Mouse (Mus musculus) C2C12 (cell line): ENCODE results near the gene Dbndd2. TPM values are rescaled to one million over a fixed set of nuclear protein-coding genes. Genes with fewer than 3 reads are reported as not detected.
A peak's percentile ranks its signal among the peaks of the same experiment; 100 is the strongest.

Experiments used
- H3K27me3 ChIP-seq: one replicate; pipeline ENCODE4 v1.6.1; 2011; ENCODE audit not compliant: control insufficient read depth, insufficient read depth, insufficient read length
- H3K36me3 ChIP-seq: one replicate; pipeline ENCODE4 v1.6.1; 2011; ENCODE audit not compliant: control insufficient read depth, insufficient read depth
- H3K4me3 ChIP-seq: one replicate; pipeline ENCODE4 v1.5.1; 2011; ENCODE audit warnings: mild to moderate bottlenecking, control low read depth; ENCODE audit not compliant: poor library complexity, insufficient read depth, severe bottlenecking
- H3K79me2 ChIP-seq: one replicate; pipeline ENCODE4 v1.6.1; 2011; ENCODE audit not compliant: control insufficient read depth, insufficient read depth
- H3K79me3 ChIP-seq: one replicate; pipeline ENCODE4 v1.6.1; 2011; ENCODE audit warnings: low read depth, control low read depth
- H3ac ChIP-seq: one replicate; pipeline ENCODE3; 2011; ENCODE audit warnings: low read depth; ENCODE audit not compliant: control insufficient read depth, insufficient read length
- CEBPB ChIP-seq: IDR thresholded peaks from one replicate; pipeline ENCODE4 v1.6.1; 2011; ENCODE audit warnings: low read depth, mild to moderate bottlenecking, control low read depth, moderate library complexity
- CTCF ChIP-seq: IDR thresholded peaks from one replicate; pipeline ENCODE4 v1.5.1; 2011; ENCODE audit not compliant: control insufficient read depth, insufficient read depth, insufficient read length
- FOSL1 ChIP-seq: IDR thresholded peaks from one replicate; pipeline ENCODE4 v1.8.0; 2011; ENCODE audit warnings: mild to moderate bottlenecking, low read length; ENCODE audit not compliant: poor library complexity, insufficient read depth, severe bottlenecking
- MAX ChIP-seq: IDR thresholded peaks from one replicate; pipeline ENCODE4 v1.6.1; 2011; ENCODE audit warnings: mild to moderate bottlenecking, control low read depth
- MYOD1 ChIP-seq: IDR thresholded peaks from one replicate; pipeline ENCODE4 v1.6.1; 2011; ENCODE audit warnings: low read depth; ENCODE audit not compliant: control insufficient read depth, insufficient read length
- MYOG ChIP-seq: IDR thresholded peaks from one replicate; pipeline ENCODE4 v1.6.1; 2011; ENCODE audit not compliant: control insufficient read depth, insufficient read length; ENCODE audit errors: extremely low read depth
- USF1 ChIP-seq: IDR thresholded peaks from one replicate; pipeline ENCODE4 v1.6.1; 2011; ENCODE audit warnings: low read depth, mild to moderate bottlenecking, control low read depth, moderate library complexity
- polyA plus RNA-seq: library from polyadenylated mRNA; unstranded; fragments of >200 nt; fragmentation: generic; extraction: Trizol; gene quantifications from one replicate; pipeline ENCODE4 v1.2.1, GENCODE M21; 2012; ENCODE audit warnings: missing spikeins

Gene Dbndd2
- polyA plus RNA-seq, 1 experiment: 21.2 TPM

DNA sequence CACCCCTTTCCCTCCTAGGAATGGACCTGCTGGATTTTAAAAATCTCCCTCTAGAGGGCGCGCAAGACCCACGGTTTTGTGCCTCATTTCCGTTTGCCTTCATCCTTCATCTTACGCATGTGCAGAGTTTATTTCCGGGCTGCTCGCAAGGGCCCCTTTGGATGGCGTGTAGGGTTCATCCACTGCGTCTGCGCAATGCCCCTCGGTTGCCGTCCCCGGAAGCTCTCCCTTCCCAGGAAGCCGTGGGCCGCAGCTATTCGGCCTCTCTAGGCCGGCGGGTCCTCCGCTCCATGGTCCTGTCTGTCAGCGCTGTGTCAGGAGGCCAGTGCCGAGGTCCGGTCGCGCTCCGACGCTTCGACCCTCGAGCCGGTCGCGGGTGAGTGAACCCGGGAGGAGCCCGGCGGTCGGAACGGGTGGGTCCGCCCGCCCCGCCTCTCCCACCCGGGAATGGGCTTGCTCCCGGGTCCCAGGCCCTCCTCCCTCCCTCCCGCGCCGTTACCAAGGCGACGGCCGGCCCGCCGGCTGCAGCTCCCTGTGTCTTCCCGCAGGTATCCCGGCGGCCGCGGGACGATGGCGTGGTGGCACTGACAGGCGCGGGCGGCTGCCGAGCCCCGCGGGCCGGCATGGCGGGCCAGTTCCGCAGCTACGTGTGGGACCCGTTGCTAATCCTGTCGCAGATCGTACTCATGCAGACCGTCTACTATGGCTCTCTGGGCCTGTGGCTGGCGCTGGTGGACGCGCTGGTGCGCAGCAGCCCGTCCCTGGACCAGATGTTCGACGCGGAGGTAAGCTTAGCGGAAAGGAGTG, 25.0 kb upstream of the Dbndd2 start, which contains the start of gene Gm20458:
Gm20458 (plus strand) TSS at position 223 of the 807 bp plus-strand sequence.
- H3K79me3 ChIP-seq: peaks cover 20% of the 10 kb centered on the region
- peak within 1 kb of the TSS; percentile 74 for H3K4me3 ChIP-seq
- H3ac ChIP-seq: peak within 1 kb of the TSS; percentile 88
- peak; percentile 61 for TF ChIP-seq MAX
- no peak for TF ChIP-seq FOSL1
- peaks cover 33% of the 10 kb centered on the region for H3K36me3 ChIP-seq
- H3K79me2 ChIP-seq: peaks cover 33% of the 10 kb centered on the region
- no peaks in the 10 kb centered on the region for H3K27me3 ChIP-seq

DNA sequence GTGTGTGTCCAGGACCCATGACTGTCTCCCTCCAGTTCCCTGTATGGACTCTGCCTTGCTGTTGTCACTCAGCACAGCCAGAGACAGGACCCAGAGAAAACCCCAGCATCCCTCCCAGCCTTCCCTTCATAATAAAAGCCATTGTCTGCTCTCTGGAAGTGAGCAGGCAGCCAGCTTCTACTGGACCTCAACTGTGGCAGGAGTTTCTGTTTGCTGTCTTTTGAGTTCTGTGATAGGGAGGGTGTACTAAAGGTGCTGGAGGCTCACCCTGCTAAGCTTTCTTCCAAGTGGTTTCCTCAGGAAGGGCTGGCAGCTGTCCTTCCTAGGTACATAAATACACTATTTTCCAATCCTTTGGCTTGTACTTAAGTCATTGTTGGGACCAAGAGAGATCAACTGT, 20.7 kb upstream of the Dbndd2 start:
- Histone ChIP-seq H3K27me3 (no peaks in the 10 kb centered on the region), H3K79me2 (peaks cover 33% of the 10 kb centered on the region), H3ac (no peak overlapping the region), H3K36me3 (peaks cover 42% of the 10 kb centered on the region), H3K79me3 (peaks cover 20% of the 10 kb centered on the region), H3K4me3 (no peak overlapping the region)
- no peak for TF ChIP-seq CTCF
- no peak for TF ChIP-seq MYOD1
- TF ChIP-seq USF1: no peak
- TF ChIP-seq CEBPB: no peak
- no peak for TF ChIP-seq MYOG
- no peak for TF ChIP-seq FOSL1
- TF ChIP-seq MAX: no peak

DNA sequence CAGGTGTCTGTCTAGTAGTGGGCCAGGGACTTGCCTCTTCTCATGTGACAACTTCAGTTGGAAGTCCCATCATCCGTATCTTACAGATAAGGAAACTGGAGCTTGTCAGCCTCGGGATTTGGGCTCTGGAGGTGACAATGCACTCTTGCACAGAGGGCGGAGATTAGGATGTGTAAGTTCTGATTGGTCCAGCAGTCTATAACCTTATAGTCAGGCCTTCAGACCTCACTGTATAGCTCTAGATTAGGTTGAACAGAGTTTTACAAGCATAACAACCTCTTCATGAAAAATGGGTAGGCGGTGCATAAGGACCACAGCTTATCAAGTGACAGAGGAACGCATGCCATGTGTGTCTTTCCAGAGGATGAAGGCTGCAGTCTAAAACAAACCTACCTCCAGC, 19.1 kb upstream of the Dbndd2 start:
- TF ChIP-seq MYOG (no peak), FOSL1 (no peak), MYOD1 (no peak), CTCF (no peak), CEBPB (no peak), MAX (no peak), USF1 (no peak)
- H3K4me3 ChIP-seq: no peak overlapping the region
- peaks cover 14% of the 10 kb centered on the region for H3K79me3 ChIP-seq
- peaks cover 25% of the 10 kb centered on the region for H3K79me2 ChIP-seq
- H3K27me3 ChIP-seq: no peaks in the 10 kb centered on the region
- H3ac ChIP-seq: no peak overlapping the region
- peaks cover 46% of the 10 kb centered on the region for H3K36me3 ChIP-seq

DNA sequence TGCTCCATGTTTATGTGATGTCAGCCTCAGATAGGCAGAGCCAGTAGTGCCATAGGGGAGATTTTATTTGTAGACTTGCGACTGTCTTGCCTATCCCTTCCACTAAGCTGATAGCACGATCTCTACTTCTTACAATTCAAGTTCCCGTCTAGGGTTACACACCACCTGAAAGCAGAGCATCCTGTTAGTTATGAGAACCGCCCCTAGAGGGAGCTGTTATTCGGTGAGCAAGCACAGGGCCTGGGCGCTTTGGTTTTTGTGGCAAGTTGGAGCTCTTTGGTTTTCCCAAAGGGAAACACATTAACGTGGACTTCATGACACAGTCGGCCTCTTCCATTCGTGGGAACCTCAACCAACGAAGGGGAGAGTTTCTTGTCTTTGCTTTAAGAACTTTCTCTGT, 15.7 kb upstream of the Dbndd2 start:
- Histone ChIP-seq H3ac (no peak overlapping the region), H3K79me3 (no peaks in the 10 kb centered on the region)
- no peak for TF ChIP-seq MYOG
- TF ChIP-seq CTCF: peak; percentile 11

DNA sequence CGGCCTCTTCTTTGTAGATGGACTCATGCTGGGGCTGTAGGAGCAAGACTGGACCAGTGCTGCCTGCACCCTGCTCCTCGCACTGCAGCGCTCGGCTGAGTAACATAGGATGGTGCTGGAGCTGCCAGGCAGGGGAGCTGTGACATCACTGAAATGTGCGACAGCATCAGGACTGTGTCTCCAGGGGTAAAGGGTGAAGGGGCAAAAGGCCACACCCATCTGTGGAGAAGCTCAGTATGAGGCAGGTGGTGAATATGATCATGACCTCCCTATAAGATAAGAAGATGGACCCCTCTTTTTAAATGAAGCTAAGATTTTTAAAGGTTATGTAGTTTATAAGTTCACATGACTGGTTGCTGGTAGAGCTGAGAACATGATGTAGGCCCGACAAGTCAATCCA, 12.3 kb upstream of the Dbndd2 start, which contains the start of gene Trp53tg5:
Trp53tg5 (minus strand) TSS at position 101 of the 400 bp plus-strand sequence.
- no peaks in the 10 kb centered on the region for H3K79me3 ChIP-seq
- H3K36me3 ChIP-seq: peaks cover 23% of the 10 kb centered on the region
- no peaks in the 10 kb centered on the region for H3K79me2 ChIP-seq
- no peak within 1 kb of the TSS for H3K4me3 ChIP-seq
- no peaks in the 10 kb centered on the region for H3K27me3 ChIP-seq
- H3ac ChIP-seq: no peak within 1 kb of the TSS
- TF ChIP-seq MAX (no peak), MYOD1 (no peak), FOSL1 (no peak), MYOG (no peak), USF1 (no peak), CEBPB (no peak), CTCF (no peak)

More for the DNA sequence above, 15.7 kb upstream of the Dbndd2 start:
- Histone ChIP-seq H3K36me3 (peaks cover 34% of the 10 kb centered on the region), H3K79me2 (no peaks in the 10 kb centered on the region), H3K4me3 (no peak overlapping the region), H3K27me3 (no peaks in the 10 kb centered on the region)
